Mouse (Mus musculus) cerebellum, adult 2 months (tissue): ENCODE measurements around the gene Stx11.

Experiments
- CTCF ChIP-seq: fragments of 200-500 bp; IDR thresholded peaks from 2 replicates; pipeline ENCODE4 v1.5.1; 2011; ENCODE audit warnings: low read depth, mild to moderate bottlenecking, control low read depth, low read length, moderate library complexity, borderline replicate concordance; ENCODE audit not compliant: insufficient read depth
- POLR2A ChIP-seq: fragments of 200-500 bp; IDR thresholded peaks from 2 replicates; pipeline ENCODE4 v1.6.1; 2011; ENCODE audit warnings: low read length, control low read depth, borderline replicate concordance; ENCODE audit not compliant: insufficient read depth

- no peak for TF ChIP-seq POLR2A
- TF ChIP-seq CTCF: no peak
Observed at GRCm38 (mm10) chr10:12986943-12987342, 22.8 kb upstream of the Stx11 start.
